In genomic region chr9:32647506-32648250, GRCm38 (mm10) we compare ENCODE assay signal across 15 mouse cellular contexts. TPM values are rescaled to one million over a fixed set of nuclear protein-coding genes. Genes with fewer than 3 reads are reported as not detected.
DNase-seq lines count a peak whose midpoint lies in the region; ATAC-seq and TF ChIP-seq lines count a peak whose summit lies in the region.
"Had no signal": no experiment of that assay in that cellular context is flagged by ENCODE, and none has a peak within 500 bp of the region (broad histone marks: within the 10 kb centered on the region; RNA-seq: fewer than 3 reads in every experiment).

No protein-coding gene starts in this region.

- TF ChIP-seq CTCF in kidney, postnatal 0 days (IDR thresholded peaks at IDR 0.05; ENCODE audit: low read depth): no peak

- H3K4me1 ChIP-seq in heart, embryonic 15.5 days (replicated peaks): peaks cover 18% of the 10 kb centered on the region
- H3K4me1 ChIP-seq in kidney, postnatal 0 days (replicated peaks; ENCODE audit: insufficient read depth, low read length): peaks cover 16% of the 10 kb centered on the region; the same call in 1 of the 2 replicates
- H3K4me1 ChIP-seq in embryonic facial prominence, embryonic 15.5 days: peaks cover 22% of the 10 kb centered on the region
- H3K4me1 ChIP-seq in intestine, embryonic 16.5 days (ENCODE audit: control insufficient read depth, insufficient read depth, low read length): peaks cover 10% of the 10 kb centered on the region
- H3K4me1 ChIP-seq: neural tube, embryonic 12.5 days had no signal

- no peak overlapping the region for H3K4me3 ChIP-seq in heart, embryonic 15.5 days
- no peak overlapping the region for H3K4me3 ChIP-seq in kidney, postnatal 0 days (replicated peaks; ENCODE audit: low read depth, low read length)
- H3K4me3 ChIP-seq in embryonic facial prominence, embryonic 15.5 days (replicated peaks): no peak overlapping the region
- no peak overlapping the region for H3K4me3 ChIP-seq in intestine, embryonic 16.5 days (ENCODE audit: low read length)
- H3K4me3 ChIP-seq: forebrain, embryonic 12.5 days; liver, embryonic 13.5 days; neural tube, embryonic 12.5 days had no signal

- intact Hi-C loops in heart, postnatal 14 days (cut with DNase I): loop anchor here (2.0 kb wide), 1 partner anchor 49 kb away; no protein-coding TSS in a partner anchor

- no peak for ATAC-seq in heart, embryonic 15.5 days (replicated peaks; ENCODE audit: insufficient number of reproducible peaks, insufficient read depth, low FRiP score, low read depth)
- no peak for ATAC-seq in kidney, postnatal 0 days (replicated peaks; ENCODE audit: low FRiP score, low read depth)
- no peak for ATAC-seq in embryonic facial prominence, embryonic 15.5 days (ENCODE audit: insufficient number of reproducible peaks, low FRiP score, low TSS enrichment, low read depth)
- ATAC-seq in intestine, embryonic 16.5 days: no peak

- H3K9me3 ChIP-seq in heart, embryonic 15.5 days (replicated peaks): no peaks in the 10 kb centered on the region
- no peaks in the 10 kb centered on the region for H3K9me3 ChIP-seq in kidney, postnatal 0 days (replicated peaks; ENCODE audit: low read length)
- no peaks in the 10 kb centered on the region for H3K9me3 ChIP-seq in embryonic facial prominence, embryonic 15.5 days (replicated peaks)
- H3K9me3 ChIP-seq in intestine, embryonic 16.5 days (ENCODE audit: control insufficient read depth, low read length): no peaks in the 10 kb centered on the region
- H3K9me3 ChIP-seq: forebrain, embryonic 12.5 days; liver, embryonic 13.5 days; neural tube, embryonic 12.5 days had no signal

- H3K27ac ChIP-seq in heart, embryonic 15.5 days: peak overlapping the region; percentile 79
- peak overlapping the region; percentile 76 for H3K27ac ChIP-seq in kidney, postnatal 0 days
- H3K27ac ChIP-seq in embryonic facial prominence, embryonic 15.5 days (replicated peaks): peak overlapping the region; percentile 78
- peak overlapping the region; percentile 45 for H3K27ac ChIP-seq in intestine, embryonic 16.5 days (ENCODE audit: low read length)
- H3K27ac ChIP-seq: forebrain, embryonic 12.5 days; liver, embryonic 13.5 days; macrophage; neural tube, embryonic 12.5 days had no signal

- DNase-seq in heart, postnatal 14 days: no peak
- DNase-seq in kidney, postnatal 0 days (ENCODE audit: low spot score): no peak
- DNase-seq in kidney, postnatal 25 days: no peak
- DNase-seq in gastrocnemius, adult 8-10 months (ENCODE audit: low spot score in 2 of 2): no peak
- DNase-seq: cerebellum, adult 9-10 months; layer of hippocampus, postnatal 36 days; liver, embryonic 13.5 days; thymus, postnatal 14 days had no signal

- WGBS in heart, embryonic 15.5 days: 80% methylated on average over 7 of the region's 7 CpGs
- 76% methylated on average over 7 of the region's 7 CpGs for WGBS in kidney, postnatal 0 days
- WGBS in embryonic facial prominence, embryonic 15.5 days: 81% methylated on average over 7 of the region's 7 CpGs
- WGBS in intestine, embryonic 16.5 days: 73% methylated on average over 7 of the region's 7 CpGs

- no peaks in the 10 kb centered on the region for H3K36me3 ChIP-seq in heart, embryonic 15.5 days
- no peaks in the 10 kb centered on the region for H3K36me3 ChIP-seq in kidney, postnatal 0 days (ENCODE audit: insufficient read depth, low read length)
- H3K36me3 ChIP-seq in embryonic facial prominence, embryonic 15.5 days: no peaks in the 10 kb centered on the region
- no peaks in the 10 kb centered on the region for H3K36me3 ChIP-seq in intestine, embryonic 16.5 days (ENCODE audit: control insufficient read depth, insufficient read depth, low read length)
- H3K36me3 ChIP-seq: forebrain, embryonic 12.5 days; liver, embryonic 13.5 days; neural tube, embryonic 12.5 days had no signal

- H3K4me2 ChIP-seq in heart, embryonic 15.5 days: no peak overlapping the region
- H3K4me2 ChIP-seq in kidney, postnatal 0 days (ENCODE audit: low read length): no peak overlapping the region
- H3K4me2 ChIP-seq in embryonic facial prominence, embryonic 15.5 days (replicated peaks): no peak overlapping the region
- no peak overlapping the region for H3K4me2 ChIP-seq in intestine, embryonic 16.5 days (ENCODE audit: low read depth, low read length)
- H3K4me2 ChIP-seq: forebrain, embryonic 12.5 days; liver, embryonic 13.5 days; midbrain, embryonic 11.5 days; neural tube, embryonic 12.5 days had no signal

- no peaks in the 10 kb centered on the region for H3K27me3 ChIP-seq in heart, embryonic 15.5 days
- no peaks in the 10 kb centered on the region for H3K27me3 ChIP-seq in kidney, postnatal 0 days (ENCODE audit: insufficient read depth, low read length)
- no peaks in the 10 kb centered on the region for H3K27me3 ChIP-seq in embryonic facial prominence, embryonic 15.5 days
- H3K27me3 ChIP-seq in intestine, embryonic 16.5 days (replicated peaks; ENCODE audit: control insufficient read depth, insufficient read depth, low read length): no peaks in the 10 kb centered on the region

- no peak overlapping the region for H3K9ac ChIP-seq in heart, embryonic 15.5 days
- no peak overlapping the region for H3K9ac ChIP-seq in kidney, postnatal 0 days (ENCODE audit: low read depth, low read length)
- no peak overlapping the region for H3K9ac ChIP-seq in embryonic facial prominence, embryonic 15.5 days
- H3K9ac ChIP-seq in intestine, embryonic 16.5 days (ENCODE audit: low read depth, low read length): no peak overlapping the region
- H3K9ac ChIP-seq: forebrain, embryonic 12.5 days; liver, embryonic 13.5 days; neural tube, embryonic 12.5 days had no signal

RNA-seq across cellular contexts. Expression of gene Ets1, which starts 11.7 kb away (rescaled TPM):
- polyA plus RNA-seq in heart, embryonic 15.5 days (2015; fragmentation: Nextera tagmentation; extraction: Ambion mirVana): 46.3 and 54.9 TPM in 2 replicates
- total RNA-seq in heart, postnatal 14 days (2021): 100 to 1,000 TPM in 1 of 2 experiments, 10 to 100 TPM in 1; 88.9 to 111 TPM
- polyA plus RNA-seq in kidney, postnatal 0 days (2015; fragmentation: Nextera tagmentation; extraction: Ambion mirVana): 48.1 and 50.2 TPM in 2 replicates
- polyA plus RNA-seq in embryonic facial prominence, embryonic 15.5 days (2015; fragmentation: Nextera tagmentation; extraction: Ambion mirVana): 39.4 and 41.7 TPM in 2 replicates
- polyA plus RNA-seq in intestine, embryonic 16.5 days (2015; fragmentation: Nextera tagmentation; extraction: Ambion mirVana): 33.0 and 33.9 TPM in 2 replicates
- total RNA-seq in gastrocnemius, adult 8-10 months (2022): 10 to 100 TPM in 1 of 4 experiments, 1 to 10 TPM in 3; 7.8 to 12.6 (median 9.5) TPM
